Mouse (Mus musculus): ENCODE results near the gene Grb2.

- no peak for TF ChIP-seq CTCF (IDR thresholded peaks at IDR 0.05)
- TF ChIP-seq EP300 (IDR thresholded peaks at IDR 0.05) = no peak
Observed at GRCm38 (mm10) chr11:115709829-115710559, 1.6 kb upstream of the Grb2 start.

All from lung, postnatal 0 days (tissue).